Mouse (Mus musculus) heart, adult 18-20 months (tissue): ENCODE measurements at regions not wholly inside any gene's neighbourhood (a gene's known extent, or its start where the extent isn't known, plus 50 kb on each side); places are given as distances from the start of the nearest gene placed in this dataset.
"Not testable (repeated sequence)": the region's sequence is repeated elsewhere in the genome, so short reads cannot be mapped to it uniquely, and the experiment has no call there.

Experiments used
- DNase-seq, 2 experiments: peaks; one replicate each; pipeline ENCODE4 v3.0.0; 2021 to 2022; ENCODE audit warnings: mixed read lengths in 1 of 2

- no peak for DNase-seq
Observed at GRCm38 (mm10) chr13:44674926-44675650, 54.2 kb upstream of the Jarid2 start.

DNA sequence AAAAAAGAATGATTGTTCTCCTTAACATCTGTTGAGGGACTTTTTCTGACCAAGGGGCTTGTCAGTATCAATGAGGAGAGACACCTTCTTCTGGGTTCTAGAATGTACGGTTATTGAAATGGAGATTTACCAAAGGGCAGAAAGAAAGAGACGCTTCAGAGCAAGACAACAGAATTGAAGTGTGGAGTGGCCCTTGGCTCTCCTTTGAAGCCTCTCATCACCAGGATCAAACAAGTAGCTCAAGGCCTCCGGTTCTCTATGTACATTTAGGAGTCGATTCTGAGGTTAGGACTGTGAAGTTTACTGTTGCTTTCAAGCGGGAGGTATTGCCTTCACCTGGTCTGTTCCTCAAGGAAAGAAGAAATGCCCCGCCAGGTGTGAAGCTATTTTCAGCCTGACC, 53.2 kb upstream of the Jarid2 start:
- no peak for DNase-seq

GRCm38 (mm10) chr13:44678121-44678520, 51.2 kb upstream of the Jarid2 start:
- DNase-seq = no peak

- not testable (repeated sequence) for DNase-seq
Observed at GRCm38 (mm10) chr13:44679457-44679856, 49.8 kb upstream of the Jarid2 start.
